Mouse (Mus musculus): ENCODE measurements around the gene Xpnpep1. TPM values are rescaled to one million over a fixed set of nuclear protein-coding genes. Genes with fewer than 3 reads are reported as not detected.

Gene Xpnpep1
- polyA plus RNA-seq, 1 experiment from 2014 or later, result 128 TPM

DNA sequence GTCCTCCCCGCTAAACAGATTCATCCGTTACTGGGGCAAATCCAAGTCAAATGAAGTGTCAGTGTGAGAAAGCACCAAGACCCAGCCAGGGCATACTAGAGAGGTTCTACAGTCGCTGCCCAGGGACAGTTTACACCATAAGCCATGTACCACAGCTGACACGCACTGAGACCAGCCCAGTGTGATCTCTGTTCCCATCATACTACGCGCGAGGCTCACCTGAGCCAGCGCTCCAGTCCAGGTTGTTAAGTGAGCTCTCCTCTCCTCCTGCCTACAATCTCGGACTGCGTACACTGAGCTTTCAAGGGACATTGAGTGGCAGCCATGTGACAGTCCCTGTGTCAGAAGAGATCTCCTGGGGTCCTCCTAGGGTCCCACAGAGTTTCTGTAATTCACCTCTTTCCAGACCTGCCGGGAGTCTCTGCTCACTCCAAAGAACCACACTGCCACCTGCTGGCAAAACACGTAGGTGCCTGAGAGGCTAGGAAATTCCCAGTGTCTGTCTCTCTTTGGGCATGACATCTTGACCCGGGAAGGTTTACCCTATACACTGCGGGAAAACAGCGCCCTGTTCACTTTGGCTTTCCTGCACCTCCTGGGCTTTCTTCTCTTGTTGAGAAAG is 64.3 kb downstream of the Xpnpep1 start:
- no peaks in the 10 kb centered on the region; the same call in 1 of the 2 replicates for H3K36me3 ChIP-seq
- ATAC-seq (replicated peaks; ENCODE audit: insufficient number of reproducible peaks, insufficient read depth, low FRiP score, low read depth), result no peak
- H3K9me3 ChIP-seq (replicated peaks), result no peaks in the 10 kb centered on the region
- no peak overlapping the region for H3K4me3 ChIP-seq
- no peak overlapping the region for H3K27ac ChIP-seq
- no peaks in the 10 kb centered on the region for H3K27me3 ChIP-seq
- no peak overlapping the region for H3K9ac ChIP-seq
- 50% methylated on average over 15 of the region's 15 CpGs for WGBS
- H3K4me2 ChIP-seq, result no peak overlapping the region
- H3K4me1 ChIP-seq (replicated peaks), result no peaks in the 10 kb centered on the region

DNA sequence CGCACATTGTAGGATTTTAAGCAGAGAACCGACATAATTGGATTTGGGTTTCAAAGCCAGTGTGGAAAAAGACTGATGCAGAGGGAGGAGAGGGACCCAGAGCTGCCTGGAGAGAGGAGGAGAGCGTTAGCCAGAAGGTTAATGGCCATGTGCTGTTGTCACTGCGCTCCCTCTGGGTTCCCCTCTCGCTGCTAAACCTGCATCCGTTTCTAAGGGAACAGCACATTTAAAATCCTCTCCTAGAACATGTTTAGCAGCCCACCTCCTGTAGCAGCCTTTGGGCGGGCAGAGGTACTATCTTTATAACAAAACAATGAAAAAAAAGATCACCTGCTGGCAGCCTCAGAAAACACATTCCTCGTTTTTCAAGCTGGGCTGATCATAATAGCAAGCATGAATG is 73.7 kb downstream of the Xpnpep1 start:
- Histone ChIP-seq H3K4me2 (no peak overlapping the region), H3K4me1 (replicated peaks) (no peaks in the 10 kb centered on the region), H3K36me3 (no peaks in the 10 kb centered on the region), H3K9me3 (replicated peaks) (no peaks in the 10 kb centered on the region), H3K27ac (no peak overlapping the region), H3K4me3 (no peak overlapping the region), H3K27me3 (no peaks in the 10 kb centered on the region), H3K9ac (no peak overlapping the region)
- WGBS, result 70% methylated on average over 8 of the region's 8 CpGs
- no peak for ATAC-seq (replicated peaks; ENCODE audit: insufficient number of reproducible peaks, insufficient read depth, low FRiP score, low read depth)

DNA sequence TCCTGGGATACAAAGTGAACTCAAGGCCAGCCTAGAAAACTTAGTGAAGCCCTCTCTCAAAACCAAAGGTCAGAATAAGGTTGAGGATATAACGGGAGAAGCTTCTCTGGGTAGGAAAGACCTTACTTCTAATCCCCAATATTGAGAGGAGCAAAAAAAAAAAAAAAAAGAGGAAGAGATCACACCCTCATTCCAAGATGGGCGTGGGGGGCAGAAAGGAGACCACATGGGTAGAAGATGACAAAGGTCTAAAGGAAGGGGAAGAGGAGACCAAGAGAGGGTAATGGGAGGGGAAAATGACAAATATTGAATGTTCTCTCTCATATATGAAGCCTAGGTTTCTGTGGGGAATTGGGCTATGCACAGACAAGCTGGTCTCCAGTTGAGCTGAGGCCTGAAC is 77.3 kb downstream of the Xpnpep1 start:
- H3K9me3 ChIP-seq (replicated peaks), result no peaks in the 10 kb centered on the region
- H3K9ac ChIP-seq, result no peak overlapping the region
- no peak overlapping the region for H3K27ac ChIP-seq
- no peaks in the 10 kb centered on the region for H3K27me3 ChIP-seq
- no peak overlapping the region for H3K4me3 ChIP-seq
- H3K36me3 ChIP-seq, result no peaks in the 10 kb centered on the region
- H3K4me2 ChIP-seq, result no peak overlapping the region
- no peaks in the 10 kb centered on the region for H3K4me1 ChIP-seq (replicated peaks)
- WGBS, result 92% methylated on average over 2 of the region's 2 CpGs
- ATAC-seq (replicated peaks; ENCODE audit: insufficient number of reproducible peaks, insufficient read depth, low FRiP score, low read depth), result no peak

DNA sequence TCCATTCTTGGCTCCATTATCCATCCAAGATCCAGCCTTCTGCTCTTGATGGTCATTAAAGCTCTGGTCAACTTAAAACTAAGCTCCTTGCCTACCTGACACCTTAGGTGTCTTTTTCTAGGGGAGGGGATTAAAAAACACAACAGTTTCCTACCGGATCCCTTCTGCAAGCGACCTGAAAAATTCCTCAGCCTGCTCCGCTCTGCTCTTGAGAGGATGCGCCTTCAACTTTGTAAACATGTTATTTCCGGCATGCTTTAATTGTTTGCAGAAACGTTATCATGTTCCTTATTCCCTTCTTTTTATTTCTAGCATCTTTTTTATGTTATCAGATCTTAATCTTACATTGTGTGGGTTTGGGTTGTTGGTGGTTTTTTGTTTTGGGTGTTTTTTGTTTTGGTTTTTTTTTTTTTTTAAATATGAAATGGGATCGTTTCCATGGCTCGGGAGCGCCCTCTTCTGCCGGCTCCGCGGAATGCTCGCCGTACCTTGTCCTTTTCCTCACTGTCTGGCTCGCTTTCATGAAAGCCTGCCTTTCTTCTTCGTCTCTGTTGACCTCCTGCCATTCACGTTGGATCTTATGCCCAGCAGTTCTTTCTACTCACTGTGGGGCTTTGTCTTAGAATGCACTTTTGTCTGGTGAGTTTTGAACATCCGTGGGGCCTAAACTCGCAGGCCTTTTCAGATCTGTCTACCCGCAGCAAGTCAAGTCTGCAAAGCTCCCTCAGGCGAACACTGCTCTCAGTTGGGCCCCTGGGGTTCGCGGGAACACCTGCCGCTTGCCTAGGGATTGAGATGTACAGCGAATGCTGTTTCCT is 117.1 kb downstream of the Xpnpep1 start:
- H3K27ac ChIP-seq, result no peak overlapping the region
- H3K4me2 ChIP-seq, result peak overlapping the region; percentile 60
- no peaks in the 10 kb centered on the region for H3K9me3 ChIP-seq (replicated peaks)
- peak overlapping the region; percentile 25; the same call in 1 of the 2 replicates for H3K4me3 ChIP-seq
- no peak for ATAC-seq (replicated peaks; ENCODE audit: insufficient number of reproducible peaks, insufficient read depth, low FRiP score, low read depth)
- no peaks in the 10 kb centered on the region for H3K27me3 ChIP-seq
- 0 out of 2 replicates have a peak overlapping the region, but pooled peaks have one; percentile 14 for H3K9ac ChIP-seq
- 0 out of 2 replicates have a peak, but pooled peaks cover 3% of the 10 kb centered on the region for H3K4me1 ChIP-seq (replicated peaks)
- WGBS, result 13% methylated on average over 25 of the region's 25 CpGs
- no peaks in the 10 kb centered on the region for H3K36me3 ChIP-seq

DNA sequence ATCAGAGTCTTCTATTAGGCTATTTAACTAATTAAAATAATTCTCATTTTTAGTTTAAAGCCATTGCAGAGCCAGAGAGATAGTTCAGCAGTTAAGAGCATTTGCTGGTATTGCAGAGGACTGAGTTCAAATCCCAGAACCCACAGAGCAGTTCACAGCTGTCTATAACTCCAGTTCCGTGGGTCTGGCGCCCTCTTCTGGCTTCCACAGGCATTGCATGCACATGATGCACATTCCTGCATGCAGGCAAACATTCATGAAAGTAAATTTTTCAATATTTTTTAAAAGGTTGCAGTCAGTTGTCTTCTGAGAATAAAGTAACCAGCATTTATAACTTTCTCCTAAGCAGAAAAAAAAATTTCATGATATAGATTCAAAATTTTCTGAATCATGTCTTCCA is 135.8 kb downstream of the Xpnpep1 start:
- no peak for ATAC-seq (replicated peaks; ENCODE audit: insufficient number of reproducible peaks, insufficient read depth, low FRiP score, low read depth)

DNA sequence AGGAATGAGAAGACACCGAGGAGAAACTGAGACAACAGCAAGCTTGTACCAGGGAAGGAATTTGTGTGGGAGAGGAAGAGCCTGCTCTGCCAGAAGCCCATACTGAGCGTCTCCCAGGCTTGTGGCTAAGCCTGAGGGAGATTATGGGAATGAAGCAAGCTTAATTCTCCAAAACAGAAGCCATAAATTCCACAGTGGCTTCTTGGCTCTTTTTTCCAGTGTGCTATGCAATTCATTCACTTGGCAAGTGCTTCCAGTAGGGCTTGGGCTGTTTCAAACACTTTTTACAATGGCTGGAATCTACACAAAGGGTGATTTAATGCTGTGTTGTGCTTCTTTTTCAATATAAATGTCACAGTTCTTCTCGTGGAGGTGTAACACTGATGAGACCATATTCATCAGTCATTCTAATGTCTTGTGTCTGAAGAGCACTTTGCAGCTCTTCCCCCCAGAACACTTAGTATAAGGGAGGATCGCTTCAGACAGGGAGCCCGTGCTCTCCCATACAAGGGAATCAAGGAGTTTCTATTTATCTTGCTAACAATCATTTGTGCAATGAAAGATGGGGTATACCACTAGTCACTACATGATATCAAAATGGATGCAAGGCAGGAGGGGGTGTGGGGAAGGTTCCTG is 148.1 kb downstream of the Xpnpep1 start:
- WGBS, result 57% methylated on average over 5 of the region's 5 CpGs
- no peaks in the 10 kb centered on the region for H3K27me3 ChIP-seq
- H3K9ac ChIP-seq, result no peak overlapping the region
- no peak for ATAC-seq (replicated peaks; ENCODE audit: insufficient number of reproducible peaks, insufficient read depth, low FRiP score, low read depth)
- no peaks in the 10 kb centered on the region for H3K36me3 ChIP-seq
- H3K27ac ChIP-seq, result no peak overlapping the region
- H3K9me3 ChIP-seq (replicated peaks), result no peaks in the 10 kb centered on the region
- no peak overlapping the region for H3K4me2 ChIP-seq
- H3K4me3 ChIP-seq, result no peak overlapping the region
- H3K4me1 ChIP-seq (replicated peaks), result no peaks in the 10 kb centered on the region

More for the DNA sequence above, 135.8 kb downstream of the Xpnpep1 start:
- no peak overlapping the region for H3K9ac ChIP-seq
- WGBS, result 23% methylated on average over 2 of the region's 2 CpGs
- H3K4me3 ChIP-seq, result no peak overlapping the region
- H3K9me3 ChIP-seq (replicated peaks), result no peaks in the 10 kb centered on the region
- no peak overlapping the region for H3K27ac ChIP-seq
- H3K4me2 ChIP-seq, result no peak overlapping the region
- no peaks in the 10 kb centered on the region for H3K36me3 ChIP-seq
- H3K27me3 ChIP-seq, result no peaks in the 10 kb centered on the region
- H3K4me1 ChIP-seq (replicated peaks), result no peaks in the 10 kb centered on the region

Small RNA genes within 50 kb of the gene (microRNA-seq; reads per million reads assigned to microRNA genes)
- not detected for gene Mir6407

Other genes starting within 250 kb of the Xpnpep1 start
- gene Add3, start 100.2 kb upstream of the Xpnpep1 start, polyA plus RNA-seq (2015; fragmentation: Nextera tagmentation; extraction: Ambion mirVana), result 112 and 118 TPM in 2 replicates

Measured in heart, embryonic 15.5 days (tissue).